Mouse (Mus musculus): ENCODE data around the gene Tpi1. TPM values are rescaled to one million over a fixed set of nuclear protein-coding genes. Genes with fewer than 3 reads are reported as not detected.

The Tpi1 gene
- 410 and 448 TPM in 2 replicates for polyA plus RNA-seq (2012; rRNA removed)

GRCm38 (mm10) chr6:124813933-124814332 lies at the start of gene Tpi1:
TSS of gene Tpi1 (minus strand) at chr6:124814296.

GRCm38 (mm10) chr6:124856916-124857839 lies 43.1 kb upstream of the Tpi1 start, which contains the start of gene P3h3:
TSS of gene P3h3 (minus strand) at chr6:124857752.

GRCm38 (mm10) chr6:124840241-124841167 lies 26.4 kb upstream of the Tpi1 start, which contains the start of gene Gnb3:
TSS of gene Gnb3 (minus strand) at chr6:124840275.

GRCm38 (mm10) chr6:124828868-124829798 lies 15.0 kb upstream of the Tpi1 start, which contains the start of the genes Usp5 and Cdca3:
TSS of gene Usp5 (minus strand) at chr6:124829484.
TSS of gene Cdca3 (plus strand) at chr6:124829547.

GRCm38 (mm10) chr6:124808358-124809012 lies 5.6 kb downstream of the Tpi1 start, which contains the start of gene Spsb2:
TSS of gene Spsb2 (plus strand) at chr6:124808661.

GRCm38 (mm10) chr6:124779222-124779983 lies 34.7 kb downstream of the Tpi1 start, which contains the start of gene Lrrc23:
TSS of gene Lrrc23 (minus strand) at chr6:124779727.

GRCm38 (mm10) chr6:124769101-124769765 lies 44.9 kb downstream of the Tpi1 start, which contains the start of gene Eno2:
TSS of gene Eno2 (minus strand) at chr6:124769673.

Other genes with a start within 250 kb of the Tpi1 start
- gene C1rb, start 244.0 kb downstream of the Tpi1 start, polyA plus RNA-seq (2012; rRNA removed) = not detected in 2 replicates
- 0.74 and 0.79 TPM in 2 replicates for gene C1s2, start 178.2 kb downstream of the Tpi1 start, polyA plus RNA-seq (2012; rRNA removed)
- gene Lpcat3, start 151.3 kb downstream of the Tpi1 start, polyA plus RNA-seq (2012; rRNA removed) = 48.3 and 54.5 TPM in 2 replicates
- 93.9 and 100 TPM in 2 replicates for gene Emg1, start 102.1 kb downstream of the Tpi1 start, polyA plus RNA-seq (2012; rRNA removed)
- 139 and 149 TPM in 2 replicates for gene Phb2, start 102.0 kb downstream of the Tpi1 start, polyA plus RNA-seq (2012; rRNA removed)
- gene Ptpn6, start 75.6 kb downstream of the Tpi1 start, polyA plus RNA-seq (2012; rRNA removed) = 2.6 and 2.9 TPM in 2 replicates
- 564 and 575 TPM in 2 replicates for gene Grcc10, start 72.9 kb downstream of the Tpi1 start, polyA plus RNA-seq (2012; rRNA removed)
- not detected in 2 replicates for gene Gm45234, start 58.3 kb downstream of the Tpi1 start, polyA plus RNA-seq (2012; rRNA removed)
- 53.4 and 64.6 TPM in 2 replicates for gene Atn1, start 57.8 kb downstream of the Tpi1 start, polyA plus RNA-seq (2012; rRNA removed)
- 119 and 125 TPM in 2 replicates for gene Eno2, start 44.6 kb downstream of the Tpi1 start, polyA plus RNA-seq (2012; rRNA removed)
- gene Lrrc23, start 34.6 kb downstream of the Tpi1 start, polyA plus RNA-seq (2012; rRNA removed) = 8.5 and 10.6 TPM in 2 replicates
- 4.8 and 7.0 TPM in 2 replicates for gene Spsb2, start 5.6 kb downstream of the Tpi1 start, polyA plus RNA-seq (2012; rRNA removed)
- 147 and 151 TPM in 2 replicates for gene Usp5, start 15.2 kb upstream of the Tpi1 start, polyA plus RNA-seq (2012; rRNA removed)
- gene Cdca3, start 15.3 kb upstream of the Tpi1 start, polyA plus RNA-seq (2012; rRNA removed) = 23.5 and 24.3 TPM in 2 replicates
- gene Gnb3, start 26.0 kb upstream of the Tpi1 start, polyA plus RNA-seq (2012; rRNA removed) = 0.63 and 2.5 TPM in 2 replicates
- gene P3h3, start 43.5 kb upstream of the Tpi1 start, polyA plus RNA-seq (2012; rRNA removed) = 140 and 149 TPM in 2 replicates
- gene Gpr162, start 49.7 kb upstream of the Tpi1 start, polyA plus RNA-seq (2012; rRNA removed) = 132 and 136 TPM in 2 replicates
- gene Cd4, start 73.9 kb upstream of the Tpi1 start, polyA plus RNA-seq (2012; rRNA removed) = 0.13 and 0.17 TPM in 2 replicates
- gene Lag3, start 97.4 kb upstream of the Tpi1 start, polyA plus RNA-seq (2012; rRNA removed) = 2.9 and 3.3 TPM in 2 replicates
- 1,878 and 2,539 TPM in 2 replicates for gene Ptms, start 105.8 kb upstream of the Tpi1 start, polyA plus RNA-seq (2012; rRNA removed)
- 582 and 592 TPM in 2 replicates for gene Mlf2, start 117.1 kb upstream of the Tpi1 start, polyA plus RNA-seq (2012; rRNA removed)
- gene Cops7a, start 151.2 kb upstream of the Tpi1 start, polyA plus RNA-seq (2012; rRNA removed) = 141 and 143 TPM in 2 replicates
- gene Pianp, start 182.4 kb upstream of the Tpi1 start, polyA plus RNA-seq (2012; rRNA removed) = 66.2 and 72.7 TPM in 2 replicates
- gene Zfp384, start 194.8 kb upstream of the Tpi1 start, polyA plus RNA-seq (2012; rRNA removed) = 71.6 and 74.2 TPM in 2 replicates
- gene Ing4, start 225.5 kb upstream of the Tpi1 start, polyA plus RNA-seq (2012; rRNA removed) = 120 and 130 TPM in 2 replicates
- gene Acrbp, start 235.4 kb upstream of the Tpi1 start, polyA plus RNA-seq (2012; rRNA removed) = 24.3 and 28.5 TPM in 2 replicates